Mouse (Mus musculus): ENCODE results near the gene Krt39. TPM values are rescaled to one million over a fixed set of nuclear protein-coding genes. Genes with fewer than 3 reads are reported as not detected.
A peak's percentile ranks its signal among the peaks of the same experiment; 100 is the strongest.

Gene Krt39
- 0.12 TPM in 1 of 2 replicates, not detected in the other for polyA plus RNA-seq (2014; fragmentation: Nextera tagmentation; extraction: Ambion mirVana)

DNA sequence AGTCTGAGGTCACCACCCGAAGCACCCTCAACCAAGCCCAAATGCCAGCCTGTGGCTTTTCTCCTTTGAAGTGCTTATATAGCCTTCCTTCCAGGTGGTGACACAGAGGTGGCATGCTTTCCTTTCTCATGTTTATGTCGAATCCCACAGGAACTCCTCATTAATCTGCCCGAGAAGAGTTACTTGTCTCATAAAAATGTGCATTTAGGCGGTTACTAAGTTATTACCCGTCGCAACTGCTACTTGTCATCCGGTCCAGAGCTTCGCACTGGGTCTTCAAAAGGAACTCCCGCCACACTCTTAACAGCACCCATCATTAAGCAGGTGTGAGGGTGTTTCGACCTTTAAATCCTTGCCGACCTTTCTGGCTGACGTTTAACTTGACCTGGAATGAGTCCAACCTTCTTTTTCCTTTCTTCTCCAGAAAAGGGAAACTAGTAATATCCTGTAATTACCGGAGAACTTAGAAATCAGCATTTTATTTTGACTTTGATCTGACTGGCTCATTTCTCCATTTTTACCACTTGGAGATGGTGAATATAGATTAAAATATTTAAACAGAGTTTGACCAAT, at the start of gene Krt39:
TSS of gene Krt39 (minus strand) at position 51 of the 573 bp plus-strand sequence.
- DNase-seq (ENCODE audit: low spot score) (peak; percentile 29), ATAC-seq (ENCODE audit: insufficient number of reproducible peaks, low FRiP score, low TSS enrichment, low read depth) (no peak)
- no peaks in the 10 kb centered on the region for H3K4me1 ChIP-seq (ENCODE audit: control insufficient read depth, insufficient read depth, low read length)
- no peak within 1 kb of the TSS for H3K4me3 ChIP-seq (ENCODE audit: low read depth, low read length)
- no peaks in the 10 kb centered on the region for H3K27me3 ChIP-seq (ENCODE audit: control insufficient read depth, insufficient read depth, low read length)
- H3K9me3 ChIP-seq (ENCODE audit: control insufficient read depth, low read length): no peaks in the 10 kb centered on the region
- no peak within 1 kb of the TSS for H3K9ac ChIP-seq (ENCODE audit: low read length)
- H3K36me3 ChIP-seq (ENCODE audit: control insufficient read depth, insufficient read depth, low read length): no peaks in the 10 kb centered on the region
- 32% methylated on average over 13 of the region's 13 CpGs for WGBS
- H3K27ac ChIP-seq (replicated peaks; ENCODE audit: low read depth, low read length): no peak within 1 kb of the TSS
- no peak within 1 kb of the TSS for H3K4me2 ChIP-seq (ENCODE audit: low read depth, severe bottlenecking)

DNA sequence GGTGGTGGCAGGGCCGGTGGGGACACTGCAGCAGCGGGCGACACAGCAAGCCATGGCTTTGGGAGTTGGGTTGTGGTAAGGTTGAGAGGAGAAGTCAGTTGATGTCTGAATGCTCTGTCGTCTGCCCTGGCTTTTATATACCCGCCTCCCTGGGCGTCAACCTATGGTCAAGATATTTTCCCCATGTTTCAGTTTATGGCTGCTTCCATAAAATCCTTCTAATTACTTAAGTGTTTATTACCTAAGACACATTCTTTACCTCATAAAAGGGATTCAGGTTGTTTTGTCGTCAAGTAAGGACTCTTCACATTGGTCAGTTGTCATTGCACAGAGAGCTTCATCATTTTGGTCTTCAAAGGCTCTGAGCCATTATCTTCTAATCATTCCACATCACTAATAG, 45.4 kb upstream of the Krt39 start, which contains the start of gene Krtap3-1:
TSS of gene Krtap3-1 (minus strand) at position 101 of the 400 bp plus-strand sequence.
- no peak within 1 kb of the TSS for H3K4me3 ChIP-seq (ENCODE audit: low read depth, low read length)
- 73% methylated on average over 7 of the region's 7 CpGs for WGBS
- H3K27ac ChIP-seq (replicated peaks; ENCODE audit: low read depth, low read length): no peak within 1 kb of the TSS
- no peak for ATAC-seq (ENCODE audit: insufficient number of reproducible peaks, low FRiP score, low TSS enrichment, low read depth)
- DNase-seq (ENCODE audit: low spot score): no peak
- no peak within 1 kb of the TSS for H3K4me2 ChIP-seq (ENCODE audit: low read depth, severe bottlenecking)
- H3K36me3 ChIP-seq (ENCODE audit: control insufficient read depth, insufficient read depth, low read length): no peaks in the 10 kb centered on the region
- H3K27me3 ChIP-seq (ENCODE audit: control insufficient read depth, insufficient read depth, low read length): no peaks in the 10 kb centered on the region
- H3K9ac ChIP-seq (ENCODE audit: low read length): no peak within 1 kb of the TSS
- no peaks in the 10 kb centered on the region for H3K9me3 ChIP-seq (ENCODE audit: control insufficient read depth, low read length)
- H3K4me1 ChIP-seq (ENCODE audit: control insufficient read depth, insufficient read depth, low read length): no peaks in the 10 kb centered on the region

DNA sequence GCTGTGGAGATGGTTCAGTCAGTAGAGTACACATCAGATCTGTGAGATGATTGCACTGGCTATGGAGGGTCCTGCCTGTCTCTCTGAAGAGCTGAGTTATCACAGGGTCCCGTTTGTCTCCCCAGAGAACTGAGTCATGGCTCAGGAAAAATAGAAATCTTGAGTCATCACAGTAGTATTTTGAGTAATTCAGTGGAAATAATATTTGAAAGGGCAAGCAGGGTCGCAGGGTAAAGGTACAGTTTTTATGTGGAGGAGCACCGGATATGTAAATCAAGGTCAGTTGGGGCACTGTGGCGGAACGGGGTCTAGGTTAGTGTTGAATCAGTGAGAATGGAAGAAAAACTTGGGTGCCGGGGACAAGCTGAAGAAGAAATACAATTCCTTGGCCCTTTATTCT, 41.4 kb upstream of the Krt39 start:
- WGBS: 81% methylated on average over 6 of the region's 6 CpGs
- DNase-seq (ENCODE audit: low spot score): no peak

DNA sequence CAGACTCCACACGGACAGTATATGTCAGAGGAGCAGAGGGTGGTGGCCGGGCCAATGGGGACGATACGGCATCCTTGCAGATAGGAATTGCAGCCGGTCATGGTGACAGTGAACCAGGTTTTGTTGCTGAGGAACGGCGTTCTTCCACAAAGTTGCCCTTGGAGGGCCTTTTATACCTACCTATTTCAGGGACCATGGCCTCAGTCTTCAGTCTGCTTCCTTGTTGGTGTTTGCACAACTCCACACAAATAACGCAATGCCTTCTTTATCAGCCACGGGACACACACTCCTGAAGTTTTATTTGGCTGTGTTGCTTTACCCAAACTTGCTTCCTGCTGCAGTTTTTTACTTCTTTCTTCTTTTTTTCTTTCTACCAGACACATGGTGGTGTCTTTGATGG, 38.2 kb upstream of the Krt39 start, which contains the start of gene Gm11939:
TSS of gene Gm11939 (minus strand) at position 101 of the 400 bp plus-strand sequence.
- Histone ChIP-seq H3K4me2 (ENCODE audit: low read depth, severe bottlenecking) (no peak within 1 kb of the TSS), H3K9ac (ENCODE audit: low read length) (no peak within 1 kb of the TSS), H3K9me3 (ENCODE audit: control insufficient read depth, low read length) (no peaks in the 10 kb centered on the region), H3K4me3 (ENCODE audit: low read depth, low read length) (no peak within 1 kb of the TSS), H3K27me3 (ENCODE audit: control insufficient read depth, insufficient read depth, low read length) (no peaks in the 10 kb centered on the region), H3K4me1 (ENCODE audit: control insufficient read depth, insufficient read depth, low read length) (no peaks in the 10 kb centered on the region), H3K36me3 (ENCODE audit: control insufficient read depth, insufficient read depth, low read length) (no peaks in the 10 kb centered on the region), H3K27ac (replicated peaks; ENCODE audit: low read depth, low read length) (no peak within 1 kb of the TSS)
- no peak for ATAC-seq (ENCODE audit: insufficient number of reproducible peaks, low FRiP score, low TSS enrichment, low read depth)
- WGBS: 93% methylated on average over 9 of the region's 9 CpGs
- DNase-seq (ENCODE audit: low spot score): no peak

More for the DNA sequence above, 41.4 kb upstream of the Krt39 start:
- Histone ChIP-seq H3K4me1 (ENCODE audit: control insufficient read depth, insufficient read depth, low read length) (no peaks in the 10 kb centered on the region), H3K27me3 (ENCODE audit: control insufficient read depth, insufficient read depth, low read length) (no peaks in the 10 kb centered on the region), H3K27ac (replicated peaks; ENCODE audit: low read depth, low read length) (no peak overlapping the region), H3K4me3 (ENCODE audit: low read depth, low read length) (no peak overlapping the region), H3K9me3 (ENCODE audit: control insufficient read depth, low read length) (no peaks in the 10 kb centered on the region), H3K36me3 (ENCODE audit: control insufficient read depth, insufficient read depth, low read length) (no peaks in the 10 kb centered on the region), H3K9ac (ENCODE audit: low read length) (no peak overlapping the region), H3K4me2 (ENCODE audit: low read depth, severe bottlenecking) (no peak overlapping the region)
- ATAC-seq (ENCODE audit: insufficient number of reproducible peaks, low FRiP score, low TSS enrichment, low read depth): no peak

DNA sequence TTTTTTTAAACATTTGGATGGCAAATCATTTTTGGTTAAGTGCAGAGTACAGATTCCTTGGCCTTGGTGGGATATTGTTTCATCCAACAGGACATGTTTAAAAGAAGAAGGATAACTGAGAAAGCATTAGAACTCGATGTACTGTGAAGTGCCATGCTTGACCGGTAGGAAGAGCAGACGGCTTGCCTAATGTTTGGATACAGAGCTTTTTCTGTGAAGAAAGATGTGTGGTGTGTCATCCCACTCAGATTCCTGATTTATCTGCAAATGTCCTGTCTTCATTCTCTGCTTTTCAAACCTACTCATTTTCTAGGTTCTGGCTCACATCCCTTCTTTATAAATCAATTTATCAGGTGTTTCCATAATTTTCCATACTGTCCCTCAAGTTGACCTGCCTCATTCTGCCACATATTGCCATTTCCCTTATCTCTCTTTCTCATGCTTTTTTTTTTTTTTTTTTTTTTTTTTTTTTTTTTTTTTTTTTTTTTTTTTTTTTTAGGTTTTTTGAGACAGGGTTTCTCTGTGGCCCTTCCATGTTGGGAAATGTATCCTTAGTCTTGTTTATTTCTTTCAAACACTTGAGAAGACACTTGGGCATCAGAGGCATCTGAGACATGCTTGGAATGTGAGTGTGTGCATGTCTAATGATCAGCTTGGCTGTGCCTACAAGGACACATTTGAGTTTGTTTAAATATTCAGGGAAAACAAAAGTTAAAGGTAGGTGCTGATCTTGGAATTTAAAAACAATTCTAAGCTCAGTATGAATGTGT, 37.0 kb upstream of the Krt39 start:
- no peaks in the 10 kb centered on the region for H3K4me1 ChIP-seq (ENCODE audit: control insufficient read depth, insufficient read depth, low read length)
- no peak overlapping the region for H3K27ac ChIP-seq (replicated peaks; ENCODE audit: low read depth, low read length)
- ATAC-seq (ENCODE audit: insufficient number of reproducible peaks, low FRiP score, low TSS enrichment, low read depth) (no peak), DNase-seq (ENCODE audit: low spot score) (no peak)
- no peaks in the 10 kb centered on the region for H3K36me3 ChIP-seq (ENCODE audit: control insufficient read depth, insufficient read depth, low read length)
- H3K27me3 ChIP-seq (ENCODE audit: control insufficient read depth, insufficient read depth, low read length): no peaks in the 10 kb centered on the region
- H3K4me2 ChIP-seq (ENCODE audit: low read depth, severe bottlenecking): no peak overlapping the region
- H3K4me3 ChIP-seq (ENCODE audit: low read depth, low read length): no peak overlapping the region
- no peak overlapping the region for H3K9ac ChIP-seq (ENCODE audit: low read length)
- 91% methylated on average over 3 of the region's 3 CpGs for WGBS
- H3K9me3 ChIP-seq (ENCODE audit: control insufficient read depth, low read length): no peaks in the 10 kb centered on the region

DNA sequence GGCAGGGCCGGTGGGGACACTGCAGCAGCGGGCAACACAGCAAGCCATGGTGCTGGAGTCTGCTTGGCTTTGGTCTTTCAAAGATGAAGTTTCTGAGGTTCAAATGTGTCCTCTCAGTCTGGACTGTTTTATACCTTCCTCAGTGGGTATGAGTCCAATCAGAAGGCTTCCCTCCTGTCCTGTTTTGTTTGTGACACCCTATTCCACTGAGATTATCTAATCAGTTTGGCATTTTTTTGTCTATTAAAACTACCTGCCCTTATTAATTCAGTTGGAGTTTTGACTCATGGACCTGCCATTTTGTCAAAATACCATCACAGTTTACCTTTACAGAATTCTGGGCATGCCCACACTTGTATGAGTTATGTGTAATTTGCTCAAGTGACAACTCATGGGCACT, 35.6 kb upstream of the Krt39 start, which contains the start of gene Krtap3-2:
TSS of gene Krtap3-2 (minus strand) at position 101 of the 400 bp plus-strand sequence.
- ATAC-seq (ENCODE audit: insufficient number of reproducible peaks, low FRiP score, low TSS enrichment, low read depth) (no peak), DNase-seq (ENCODE audit: low spot score) (no peak)
- Histone ChIP-seq H3K27ac (replicated peaks; ENCODE audit: low read depth, low read length) (no peak within 1 kb of the TSS), H3K36me3 (ENCODE audit: control insufficient read depth, insufficient read depth, low read length) (no peaks in the 10 kb centered on the region), H3K4me2 (ENCODE audit: low read depth, severe bottlenecking) (no peak within 1 kb of the TSS), H3K9ac (ENCODE audit: low read length) (no peak within 1 kb of the TSS), H3K27me3 (ENCODE audit: control insufficient read depth, insufficient read depth, low read length) (no peaks in the 10 kb centered on the region), H3K9me3 (ENCODE audit: control insufficient read depth, low read length) (no peaks in the 10 kb centered on the region), H3K4me3 (ENCODE audit: low read depth, low read length) (no peak within 1 kb of the TSS), H3K4me1 (ENCODE audit: control insufficient read depth, insufficient read depth, low read length) (no peaks in the 10 kb centered on the region)
- 75% methylated on average over 2 of the region's 2 CpGs for WGBS

DNA sequence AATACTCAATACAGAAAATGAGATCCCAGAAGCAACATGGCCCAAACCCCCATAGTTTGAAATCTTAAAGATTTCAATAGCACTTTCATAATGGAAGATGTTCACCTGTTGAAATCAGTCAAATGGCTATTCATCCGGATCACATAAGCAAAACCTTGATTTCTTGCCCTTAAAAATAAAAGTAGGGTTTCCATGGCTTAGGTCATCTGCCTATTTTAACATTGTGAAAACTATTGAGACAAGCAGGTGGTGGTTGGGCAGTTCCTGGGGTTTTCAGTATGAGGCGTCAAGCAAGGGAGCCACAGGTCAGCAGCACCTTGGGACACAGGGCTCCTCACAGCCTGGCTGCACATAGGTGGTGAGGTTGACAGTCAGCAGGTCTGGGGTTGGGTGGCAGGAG, 35.1 kb upstream of the Krt39 start:
- no peaks in the 10 kb centered on the region for H3K36me3 ChIP-seq (ENCODE audit: control insufficient read depth, insufficient read depth, low read length)
- 83% methylated on average over 2 of the region's 2 CpGs for WGBS
- ATAC-seq (ENCODE audit: insufficient number of reproducible peaks, low FRiP score, low TSS enrichment, low read depth) (no peak), DNase-seq (ENCODE audit: low spot score) (no peak)
- H3K4me2 ChIP-seq (ENCODE audit: low read depth, severe bottlenecking): no peak overlapping the region
- H3K4me3 ChIP-seq (ENCODE audit: low read depth, low read length): no peak overlapping the region
- H3K9ac ChIP-seq (ENCODE audit: low read length): no peak overlapping the region
- no peaks in the 10 kb centered on the region for H3K9me3 ChIP-seq (ENCODE audit: control insufficient read depth, low read length)
- no peak overlapping the region for H3K27ac ChIP-seq (replicated peaks; ENCODE audit: low read depth, low read length)
- H3K4me1 ChIP-seq (ENCODE audit: control insufficient read depth, insufficient read depth, low read length): no peaks in the 10 kb centered on the region
- H3K27me3 ChIP-seq (ENCODE audit: control insufficient read depth, insufficient read depth, low read length): no peaks in the 10 kb centered on the region

DNA sequence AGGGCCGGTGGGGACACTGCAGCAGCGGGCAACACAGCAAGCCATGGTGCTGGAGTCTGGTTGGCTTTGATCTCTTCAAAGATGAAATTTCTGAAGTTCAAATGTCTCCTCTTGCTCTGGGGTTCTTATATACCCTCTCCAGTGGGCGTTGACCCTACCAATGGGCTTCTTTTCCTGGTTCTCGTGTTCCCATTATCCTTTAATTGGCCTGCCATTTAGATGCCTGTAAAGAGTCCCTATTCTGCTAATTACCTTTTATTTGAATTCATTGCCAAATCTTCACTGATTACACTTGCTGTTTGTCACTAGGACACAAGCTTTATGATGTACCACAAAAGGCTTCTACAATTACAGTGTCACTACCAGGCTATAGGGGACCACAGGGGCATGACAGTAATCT, 29.6 kb upstream of the Krt39 start, which contains the start of gene Krtap3-3:
TSS of gene Krtap3-3 (minus strand) at position 101 of the 400 bp plus-strand sequence.
- H3K4me2 ChIP-seq (ENCODE audit: low read depth, severe bottlenecking): no peak within 1 kb of the TSS
- H3K9ac ChIP-seq (ENCODE audit: low read length): no peak within 1 kb of the TSS
- 62% methylated on average over 4 of the region's 4 CpGs for WGBS
- H3K9me3 ChIP-seq (ENCODE audit: control insufficient read depth, low read length): no peaks in the 10 kb centered on the region
- no peak for ATAC-seq (ENCODE audit: insufficient number of reproducible peaks, low FRiP score, low TSS enrichment, low read depth)
- H3K27ac ChIP-seq (replicated peaks; ENCODE audit: low read depth, low read length): no peak within 1 kb of the TSS
- H3K27me3 ChIP-seq (ENCODE audit: control insufficient read depth, insufficient read depth, low read length): no peaks in the 10 kb centered on the region
- no peaks in the 10 kb centered on the region for H3K4me1 ChIP-seq (ENCODE audit: control insufficient read depth, insufficient read depth, low read length)
- H3K4me3 ChIP-seq (ENCODE audit: low read depth, low read length): no peak within 1 kb of the TSS
- no peak for DNase-seq (ENCODE audit: low spot score)
- no peaks in the 10 kb centered on the region for H3K36me3 ChIP-seq (ENCODE audit: control insufficient read depth, insufficient read depth, low read length)

Measured in limb, embryonic 11.5 days (tissue).